Mouse (Mus musculus) kidney, embryonic 14.5 days (tissue): ENCODE measurements at regions not wholly inside any gene's neighbourhood (a gene's known extent, or its start where the extent isn't known, plus 50 kb on each side); places are given as distances from the start of the nearest gene placed in this dataset.
A peak's percentile ranks its signal among the peaks of the same experiment; 100 is the strongest.
"Not testable (repeated sequence)": the region's sequence is repeated elsewhere in the genome, so short reads cannot be mapped to it uniquely, and the experiment has no call there.

Experiments
- ATAC-seq: fragments of 200-750 bp; cut with Nextera tagmentation; 2 replicates; pipeline ENCODE4 v1.8.0; 2017; ENCODE audit warnings: moderate number of reproducible peaks, mild to moderate bottlenecking, moderate TSS enrichment, moderate library complexity; ENCODE audit not compliant: low FRiP score, low TSS enrichment
- H3K27ac ChIP-seq: fragments of 300-500 bp; sonication (generic); 2 replicates; pipeline ENCODE4 v1.5.1; 2014; ENCODE audit warnings: low read depth, mild to moderate bottlenecking, low read length, moderate library complexity, mixed read lengths
- H3K27me3 ChIP-seq: fragments of 300-500 bp; sonication (generic); 2 replicates; pipeline ENCODE4 v1.6.1; 2014; ENCODE audit warnings: mild to moderate bottlenecking, low read length; ENCODE audit not compliant: control insufficient read depth, insufficient read depth
- H3K36me3 ChIP-seq: fragments of 300-500 bp; sonication (generic); 2 replicates; pipeline ENCODE4 v1.6.1; 2014; ENCODE audit warnings: low read length, mixed read lengths; ENCODE audit not compliant: control insufficient read depth, insufficient read depth
- H3K4me1 ChIP-seq: fragments of 300-500 bp; sonication (generic); 2 replicates; pipeline ENCODE4 v1.6.1; 2014; ENCODE audit warnings: low read length, mixed read lengths; ENCODE audit not compliant: control insufficient read depth, insufficient read depth
- H3K4me2 ChIP-seq: fragments of 300-500 bp; sonication (generic); replicated peaks from 2 replicates; pipeline ENCODE4 v1.6.1; 2014; ENCODE audit warnings: low read depth, mild to moderate bottlenecking, low read length
- H3K4me3 ChIP-seq: fragments of 300-500 bp; sonication (generic); 2 replicates; pipeline ENCODE4 v1.5.1; 2014; ENCODE audit warnings: mild to moderate bottlenecking, low read length
- H3K9ac ChIP-seq: fragments of 300-500 bp; sonication (generic); 2 replicates; pipeline ENCODE4 v1.6.1; 2014; ENCODE audit warnings: low read depth, mild to moderate bottlenecking, low read length, moderate library complexity
- H3K9me3 ChIP-seq: fragments of 300-500 bp; sonication (generic); 2 replicates; pipeline ENCODE4 v1.6.1; 2016; ENCODE audit warnings: low read length; ENCODE audit not compliant: control insufficient read depth
- WGBS: fragments of 180-500 bp; shearing (Covaris S2); extraction: QIAGEN DNeasy Blood & Tissue Kit; methylation state at CpG from one replicate; pipeline ENCODE4 v1.1.7; 2014; 5-methylcytosine and 5-hydroxymethylcytosine counted together

- Histone ChIP-seq H3K9me3 (no peaks in the 10 kb centered on the region), H3K36me3 (no peaks in the 10 kb centered on the region), H3K4me1 (no peaks in the 10 kb centered on the region), H3K27ac (no peak overlapping the region), H3K27me3 (no peaks in the 10 kb centered on the region), H3K9ac (no peak overlapping the region), H3K4me3 (no peak overlapping the region), H3K4me2 (no peak overlapping the region)
- ATAC-seq = no peak
- whole genome bisulfite sequencing = 79% methylated on average over 6 of the region's 6 CpGs
These were observed 493.0 kb upstream of the Gulo start for GRCm38 (mm10) chr14:66501995-66502394.

GRCm38 (mm10) chr14:66499896-66500295 lies 490.9 kb upstream of the Gulo start:
- Histone ChIP-seq H3K9ac (no peak overlapping the region), H3K4me2 (no peak overlapping the region), H3K9me3 (no peaks in the 10 kb centered on the region), H3K4me3 (no peak overlapping the region), H3K27ac (no peak overlapping the region), H3K27me3 (no peaks in the 10 kb centered on the region), H3K4me1 (peaks cover 12% of the 10 kb centered on the region), H3K36me3 (no peaks in the 10 kb centered on the region)
- 29% methylated on average over 11 of the region's 11 CpGs for WGBS
- peak; percentile 77 for ATAC-seq

DNA sequence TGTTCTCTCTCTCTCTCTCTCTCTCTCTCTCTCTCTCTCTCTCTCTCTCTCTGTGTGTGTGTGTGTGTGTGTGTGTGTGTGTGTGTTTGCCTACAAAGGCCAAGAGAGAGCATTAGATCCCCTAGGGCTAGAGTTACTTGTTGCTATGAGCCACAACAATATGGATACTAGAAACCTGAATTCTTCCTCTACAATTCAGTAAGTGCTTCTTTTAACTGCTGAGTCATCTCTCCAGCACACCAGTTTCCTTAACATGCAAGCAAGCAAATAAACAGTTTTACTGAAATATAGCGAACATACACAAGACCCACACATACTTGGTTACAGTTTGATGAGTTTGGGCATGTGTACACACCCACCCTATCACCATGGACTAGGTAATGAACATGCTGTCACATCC lies 486.1 kb upstream of the Gulo start:
- no peaks in the 10 kb centered on the region for H3K27me3 ChIP-seq
- H3K9me3 ChIP-seq = no peaks in the 10 kb centered on the region
- no peak overlapping the region for H3K9ac ChIP-seq
- H3K4me3 ChIP-seq = no peak overlapping the region
- no peak overlapping the region for H3K4me2 ChIP-seq
- WGBS = 71% methylated on average over 1 of the region's 1 CpGs
- H3K4me1 ChIP-seq = peaks cover 16% of the 10 kb centered on the region
- no peak overlapping the region for H3K27ac ChIP-seq
- ATAC-seq = no peak
- no peaks in the 10 kb centered on the region for H3K36me3 ChIP-seq

GRCm38 (mm10) chr14:66494518-66494923 lies 485.5 kb upstream of the Gulo start:
- Histone ChIP-seq H3K4me2 (peak overlapping the region; percentile 24; the same call in 1 of the 2 replicates), H3K9ac (no peak overlapping the region), H3K27ac (peak overlapping the region; percentile 55; the same call in 1 of the 2 replicates), H3K27me3 (no peaks in the 10 kb centered on the region), H3K9me3 (no peaks in the 10 kb centered on the region), H3K4me3 (no peak overlapping the region), H3K36me3 (no peaks in the 10 kb centered on the region), H3K4me1 (peaks cover 16% of the 10 kb centered on the region)
- 7% methylated on average over 5 of the region's 5 CpGs for WGBS
- ATAC-seq = peak; percentile 94

DNA sequence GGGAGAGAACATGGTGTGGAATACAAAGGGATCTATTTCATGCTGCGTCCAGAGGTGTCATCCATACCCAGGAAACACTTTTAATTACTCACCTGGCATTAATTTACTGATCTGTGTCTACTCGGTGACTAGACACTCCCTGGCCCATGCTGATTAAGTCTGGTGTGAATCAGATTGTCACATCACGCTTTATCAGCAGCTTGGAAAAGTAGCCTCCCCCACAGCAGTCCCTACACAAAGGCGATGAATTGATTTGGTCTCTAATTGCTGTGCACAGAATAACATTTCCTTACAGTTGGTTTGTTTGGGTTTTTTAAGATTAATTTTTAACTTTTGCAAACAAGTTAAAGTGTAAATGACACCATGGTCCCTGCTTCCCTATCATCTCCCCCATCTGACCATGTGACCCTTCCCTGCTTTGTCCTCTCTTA lies 484.7 kb upstream of the Gulo start:
- no peak overlapping the region for H3K4me2 ChIP-seq
- peak overlapping the region; percentile 55; the same call in 1 of the 2 replicates for H3K27ac ChIP-seq
- no peak overlapping the region for H3K4me3 ChIP-seq
- no peaks in the 10 kb centered on the region for H3K9me3 ChIP-seq
- H3K9ac ChIP-seq = no peak overlapping the region
- 28% methylated on average over 4 of the region's 4 CpGs for WGBS
- peaks cover 16% of the 10 kb centered on the region for H3K4me1 ChIP-seq
- no peaks in the 10 kb centered on the region for H3K27me3 ChIP-seq
- H3K36me3 ChIP-seq = no peaks in the 10 kb centered on the region
- peak; percentile 43; the same call in 1 of the 2 replicates for ATAC-seq

DNA sequence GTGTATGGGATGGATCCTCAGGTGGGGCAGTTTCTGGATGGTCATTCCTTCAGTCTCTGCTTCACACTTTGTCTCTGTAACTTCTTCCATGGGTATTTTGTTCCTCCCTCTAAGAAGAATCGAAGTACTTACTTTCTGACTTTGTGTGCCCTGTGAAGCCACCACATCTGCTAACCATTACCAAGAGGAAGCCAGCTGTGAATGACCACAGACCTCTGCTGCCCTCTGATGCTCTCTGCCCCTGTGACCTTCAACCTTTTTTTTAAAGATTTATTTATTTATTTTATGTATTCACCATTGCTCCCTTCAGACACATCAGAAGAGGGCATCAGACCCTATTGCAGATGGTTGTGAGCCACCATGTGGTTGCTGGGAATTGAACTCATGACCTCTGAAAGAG lies 475.7 kb upstream of the Gulo start:
- H3K36me3 ChIP-seq, H3K9me3 ChIP-seq, H3K9ac ChIP-seq, H3K4me1 ChIP-seq, H3K4me2 ChIP-seq, H3K4me3 ChIP-seq, H3K27ac ChIP-seq, H3K27me3 ChIP-seq, ATAC-seq: not testable (repeated sequence)
- WGBS = 76% methylated on average over 1 of the region's 1 CpGs

- H3K4me3 ChIP-seq = no peak overlapping the region
- 85% methylated on average over 4 of the region's 4 CpGs for WGBS
- H3K9ac ChIP-seq = no peak overlapping the region
- no peak overlapping the region for H3K4me2 ChIP-seq
- H3K27ac ChIP-seq = no peak overlapping the region
- no peak for ATAC-seq
- H3K4me1 ChIP-seq = no peaks in the 10 kb centered on the region
- H3K9me3 ChIP-seq = no peaks in the 10 kb centered on the region
- H3K27me3 ChIP-seq = no peaks in the 10 kb centered on the region
- no peaks in the 10 kb centered on the region for H3K36me3 ChIP-seq
These were observed 470.2 kb upstream of the Gulo start for GRCm38 (mm10) chr14:66479181-66479580.

DNA sequence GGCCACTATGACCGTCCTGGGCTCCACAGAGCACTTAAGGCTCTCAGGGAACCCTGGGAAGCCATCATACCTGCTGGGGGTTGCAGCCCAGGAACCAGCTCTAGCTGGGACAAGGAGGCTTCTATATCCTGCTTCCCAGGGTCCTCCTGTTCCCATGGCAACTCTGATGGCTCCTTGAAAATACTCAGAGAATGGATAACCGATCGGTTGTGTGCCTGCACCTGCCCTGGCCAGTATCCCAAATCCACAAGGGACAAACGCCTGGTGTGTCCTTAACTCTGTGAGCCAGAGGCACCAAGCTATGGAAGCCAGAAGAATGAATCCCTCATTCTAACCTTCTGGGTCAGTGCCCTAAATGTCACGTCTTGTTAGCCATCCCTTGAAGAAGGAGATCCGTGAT lies 469.6 kb upstream of the Gulo start:
- ATAC-seq = no peak
- Histone ChIP-seq H3K4me1 (no peaks in the 10 kb centered on the region), H3K4me2 (no peak overlapping the region), H3K36me3 (no peaks in the 10 kb centered on the region), H3K27me3 (no peaks in the 10 kb centered on the region), H3K9me3 (no peaks in the 10 kb centered on the region), H3K4me3 (no peak overlapping the region), H3K27ac (no peak overlapping the region), H3K9ac (no peak overlapping the region)
- whole genome bisulfite sequencing = 79% methylated on average over 6 of the region's 6 CpGs

DNA sequence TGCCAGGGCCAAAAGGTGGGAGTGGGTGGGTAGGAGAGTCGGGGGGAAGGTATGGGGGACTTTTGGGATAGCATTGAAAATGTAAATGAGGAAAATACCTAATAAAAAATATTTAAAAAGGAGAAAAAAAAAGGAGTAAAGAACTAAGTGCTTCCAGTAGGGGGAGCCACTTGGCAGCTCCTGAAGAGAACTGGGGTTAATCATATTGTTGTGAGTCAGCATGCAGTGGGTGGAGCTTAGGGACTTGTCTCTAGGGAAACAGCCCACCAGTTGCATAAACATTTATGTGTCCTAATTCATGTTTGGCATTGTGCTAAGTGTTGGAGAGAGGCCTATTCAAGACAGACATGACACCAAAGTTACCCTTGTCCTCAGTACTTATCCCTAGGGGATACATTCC lies 466.0 kb upstream of the Gulo start:
- H3K9me3 ChIP-seq = no peaks in the 10 kb centered on the region
- no peak for ATAC-seq
- H3K4me2 ChIP-seq = no peak overlapping the region
- no peaks in the 10 kb centered on the region for H3K36me3 ChIP-seq
- H3K27ac ChIP-seq = no peak overlapping the region
- H3K27me3 ChIP-seq = no peaks in the 10 kb centered on the region
- 47% methylated on average over 1 of the region's 1 CpGs for WGBS
- H3K4me3 ChIP-seq = no peak overlapping the region
- no peak overlapping the region for H3K9ac ChIP-seq
- H3K4me1 ChIP-seq = no peaks in the 10 kb centered on the region

GRCm38 (mm10) chr14:66473251-66473550 lies 464.2 kb upstream of the Gulo start:
- ATAC-seq = no peak

More at GRCm38 (mm10) chr14:66473251-66473550, 464.2 kb upstream of the Gulo start:
- H3K9me3 ChIP-seq = no peaks in the 10 kb centered on the region
- H3K36me3 ChIP-seq = no peaks in the 10 kb centered on the region
- H3K4me2 ChIP-seq = no peak overlapping the region
- no peak overlapping the region for H3K4me3 ChIP-seq
- H3K27me3 ChIP-seq = no peaks in the 10 kb centered on the region
- no peaks in the 10 kb centered on the region for H3K4me1 ChIP-seq
- no peak overlapping the region for H3K27ac ChIP-seq
- H3K9ac ChIP-seq = no peak overlapping the region
- 38% methylated on average over 1 of the region's 1 CpGs for WGBS
